Mouse (Mus musculus): ENCODE results near the gene Gkap1.

The Gkap1 gene

GRCm38 (mm10) chr13:58225694-58226093 is 49.8 kb downstream of the Gkap1 start:
- no peak for DNase-seq (ENCODE audit: low read depth, low spot score)
- H3K27me3 ChIP-seq (ENCODE audit: control insufficient read depth, insufficient read depth, low read length, poor library complexity, severe bottlenecking) = no peaks in the 10 kb centered on the region
- no peaks in the 10 kb centered on the region for H3K36me3 ChIP-seq (ENCODE audit: control insufficient read depth, insufficient read depth, low read length, poor library complexity, severe bottlenecking)

DNA sequence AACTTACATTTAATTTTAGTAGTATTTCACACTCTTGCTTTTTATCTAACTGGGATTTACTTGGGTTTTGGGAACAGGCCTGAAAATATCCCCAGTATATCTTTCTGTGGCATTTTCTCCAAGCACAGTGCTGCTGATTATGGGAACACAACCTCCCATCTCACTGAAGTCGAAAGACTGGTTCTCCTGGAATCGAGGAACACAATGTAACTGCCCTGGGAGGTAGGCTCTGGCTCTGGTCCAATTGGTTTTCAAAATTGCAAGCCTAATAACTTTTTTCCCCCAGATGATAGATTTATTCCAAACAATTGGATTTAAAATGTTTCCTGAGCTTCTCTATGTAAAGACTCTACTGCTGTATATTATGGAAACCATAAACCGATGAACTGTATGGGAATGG is 55.3 kb downstream of the Gkap1 start:
- no peaks in the 10 kb centered on the region for H3K36me3 ChIP-seq (ENCODE audit: control insufficient read depth, insufficient read depth, low read length, poor library complexity, severe bottlenecking)
- DNase-seq (ENCODE audit: low read depth, low spot score) = no peak
- no peaks in the 10 kb centered on the region for H3K27me3 ChIP-seq (ENCODE audit: control insufficient read depth, insufficient read depth, low read length, poor library complexity, severe bottlenecking)

DNA sequence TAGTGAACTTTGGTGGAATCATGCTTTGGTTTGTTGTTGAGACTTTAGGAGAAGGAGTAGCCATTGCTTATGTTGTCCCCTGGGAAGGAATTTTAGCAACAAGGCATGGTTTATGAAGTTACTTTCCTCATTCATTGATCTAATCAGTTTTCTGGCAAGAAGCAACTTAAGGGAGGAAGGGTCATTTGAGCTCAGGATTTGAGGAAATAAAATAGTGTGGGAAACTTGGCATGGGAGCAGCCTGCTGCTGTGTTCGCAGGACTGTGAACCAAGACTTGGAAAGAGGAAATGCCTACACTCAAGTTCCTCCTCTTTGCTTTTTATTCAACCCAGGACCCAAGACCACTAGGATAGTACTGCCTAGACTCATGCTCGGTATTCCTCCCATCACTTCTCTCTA is 58.0 kb downstream of the Gkap1 start:
- Histone ChIP-seq H3K27me3 (ENCODE audit: control insufficient read depth, insufficient read depth, low read length, poor library complexity, severe bottlenecking) (no peaks in the 10 kb centered on the region), H3K36me3 (ENCODE audit: control insufficient read depth, insufficient read depth, low read length, poor library complexity, severe bottlenecking) (no peaks in the 10 kb centered on the region)
- no peak for DNase-seq (ENCODE audit: low read depth, low spot score)

DNA sequence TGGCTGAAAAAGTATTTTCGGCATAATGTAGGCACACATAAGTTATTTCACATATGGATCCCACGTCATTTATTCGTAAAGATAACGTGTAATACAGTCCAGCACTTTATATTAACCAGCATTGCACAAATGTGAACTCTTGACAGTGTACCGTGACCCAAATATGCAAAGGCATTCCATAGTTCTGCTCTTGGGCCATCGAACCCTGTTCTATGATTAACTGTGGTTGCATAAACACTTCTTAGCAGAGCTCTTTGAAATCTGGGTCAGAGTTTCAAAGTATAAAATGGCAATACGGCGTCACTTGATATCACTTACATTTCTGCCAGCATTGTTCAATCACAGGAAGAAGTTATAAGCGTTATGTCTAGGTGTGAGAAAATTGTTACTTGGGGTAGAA is 59.1 kb downstream of the Gkap1 start:
- DNase-seq (ENCODE audit: low read depth, low spot score) = no peak
- no peaks in the 10 kb centered on the region for H3K36me3 ChIP-seq (ENCODE audit: control insufficient read depth, insufficient read depth, low read length, poor library complexity, severe bottlenecking)
- H3K27me3 ChIP-seq (ENCODE audit: control insufficient read depth, insufficient read depth, low read length, poor library complexity, severe bottlenecking) = no peaks in the 10 kb centered on the region

DNA sequence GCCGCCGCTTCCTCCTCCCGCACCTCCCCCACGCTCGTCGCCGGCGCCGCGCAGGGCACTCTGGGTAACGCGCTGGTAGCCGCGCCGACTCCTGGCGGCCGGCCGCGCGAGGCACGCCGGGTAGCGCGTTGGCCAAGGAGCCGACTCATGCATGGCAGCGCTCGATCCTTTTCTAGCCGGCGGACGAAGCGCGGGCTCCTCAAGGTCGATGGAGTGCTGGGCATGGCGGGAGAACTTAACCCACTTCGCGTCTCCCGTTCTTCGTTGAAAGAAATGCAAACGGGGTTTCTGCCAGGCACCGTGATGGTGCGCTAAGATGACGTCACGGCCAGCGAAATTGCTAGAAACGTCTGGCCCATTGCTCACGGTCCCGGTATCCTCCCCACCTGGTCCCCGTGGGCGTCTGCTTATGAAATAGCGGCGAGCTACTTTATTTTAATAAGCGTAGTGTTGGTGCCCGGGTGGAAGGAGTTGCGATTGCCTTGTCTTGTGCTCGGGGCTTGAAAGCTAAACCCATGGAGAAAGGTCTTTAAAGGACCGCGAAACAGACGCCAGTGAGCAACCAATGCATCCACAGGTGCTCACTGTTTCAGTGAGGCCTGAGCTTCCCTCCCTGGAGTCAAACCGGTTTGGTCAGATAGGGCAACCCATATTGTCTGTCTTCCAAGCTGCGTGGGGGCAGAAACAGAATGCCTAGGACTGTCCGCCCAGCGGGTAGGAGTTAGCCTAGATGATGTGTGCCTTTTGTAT is 59.7 kb downstream of the Gkap1 start, which contains the start of gene Ubqln1:
TSS of gene Ubqln1 (minus strand) at position 62 of the 750 bp plus-strand sequence.
- no peaks in the 10 kb centered on the region for H3K27me3 ChIP-seq (ENCODE audit: control insufficient read depth, insufficient read depth, low read length, poor library complexity, severe bottlenecking)
- no peaks in the 10 kb centered on the region for H3K36me3 ChIP-seq (ENCODE audit: control insufficient read depth, insufficient read depth, low read length, poor library complexity, severe bottlenecking)
- peak; percentile 95 for DNase-seq (ENCODE audit: low read depth, low spot score)

DNA sequence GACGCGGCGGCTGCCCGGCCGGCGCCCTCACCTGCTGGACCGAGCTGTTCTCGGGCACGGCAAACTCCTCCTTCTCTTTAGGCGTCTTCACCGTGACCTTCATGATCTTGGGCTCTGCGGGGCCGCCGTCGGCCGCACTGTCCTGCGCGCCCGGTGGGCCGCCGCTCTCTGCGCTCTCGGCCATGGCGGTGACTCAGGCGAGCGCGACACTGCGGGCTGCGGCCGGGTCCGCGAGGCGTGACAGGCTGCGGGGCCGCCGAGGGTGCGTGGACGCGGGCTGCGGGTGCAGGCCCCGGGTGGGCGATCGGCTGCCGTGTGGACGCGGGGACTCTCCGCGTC is 60.3 kb downstream of the Gkap1 start:
- Histone ChIP-seq H3K36me3 (ENCODE audit: control insufficient read depth, insufficient read depth, low read length, poor library complexity, severe bottlenecking) (no peaks in the 10 kb centered on the region), H3K27me3 (ENCODE audit: control insufficient read depth, insufficient read depth, low read length, poor library complexity, severe bottlenecking) (no peaks in the 10 kb centered on the region)
- DNase-seq (ENCODE audit: low read depth, low spot score) = no peak

- Histone ChIP-seq H3K36me3 (ENCODE audit: control insufficient read depth, insufficient read depth, low read length, poor library complexity, severe bottlenecking) (no peaks in the 10 kb centered on the region), H3K27me3 (ENCODE audit: control insufficient read depth, insufficient read depth, low read length, poor library complexity, severe bottlenecking) (no peaks in the 10 kb centered on the region)
- DNase-seq (ENCODE audit: low read depth, low spot score) = peak; percentile 67
These were observed 60.9 kb downstream of the Gkap1 start for GRCm38 (mm10) chr13:58214346-58215252.

GRCm38 (mm10) chr13:58213801-58214200 is 61.7 kb downstream of the Gkap1 start:
- no peaks in the 10 kb centered on the region for H3K27me3 ChIP-seq (ENCODE audit: control insufficient read depth, insufficient read depth, low read length, poor library complexity, severe bottlenecking)
- DNase-seq (ENCODE audit: low read depth, low spot score) = peak; percentile 79
- no peaks in the 10 kb centered on the region for H3K36me3 ChIP-seq (ENCODE audit: control insufficient read depth, insufficient read depth, low read length, poor library complexity, severe bottlenecking)

- no peaks in the 10 kb centered on the region for H3K27me3 ChIP-seq (ENCODE audit: control insufficient read depth, insufficient read depth, low read length, poor library complexity, severe bottlenecking)
- no peak for DNase-seq (ENCODE audit: low read depth, low spot score)
- H3K36me3 ChIP-seq (ENCODE audit: control insufficient read depth, insufficient read depth, low read length, poor library complexity, severe bottlenecking) = no peaks in the 10 kb centered on the region
These were observed 63.0 kb downstream of the Gkap1 start for GRCm38 (mm10) chr13:58212530-58212929.

DNA sequence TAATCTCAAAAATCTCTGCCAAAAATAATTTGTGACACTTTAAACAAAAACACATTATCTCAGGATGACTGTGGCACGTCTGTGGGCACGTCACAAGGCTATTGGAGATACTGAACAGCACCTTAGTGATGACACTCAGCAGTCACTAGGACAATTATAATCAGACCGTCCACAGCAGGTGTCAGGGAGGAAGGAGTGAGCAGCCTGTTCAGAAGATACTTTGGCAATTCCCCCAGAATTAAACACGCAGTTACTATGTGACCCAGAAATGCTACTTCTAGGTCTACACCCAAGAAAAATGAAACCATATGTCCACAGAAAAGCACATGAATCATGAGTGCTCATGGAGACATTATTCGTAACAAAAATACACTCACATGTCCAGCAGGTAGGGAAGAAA is 65.1 kb downstream of the Gkap1 start:
- Histone ChIP-seq H3K36me3 (ENCODE audit: control insufficient read depth, insufficient read depth, low read length, poor library complexity, severe bottlenecking) (no peaks in the 10 kb centered on the region), H3K27me3 (ENCODE audit: control insufficient read depth, insufficient read depth, low read length, poor library complexity, severe bottlenecking) (no peaks in the 10 kb centered on the region)
- no peak for DNase-seq (ENCODE audit: low read depth, low spot score)

- H3K36me3 ChIP-seq (ENCODE audit: control insufficient read depth, insufficient read depth, low read length, poor library complexity, severe bottlenecking) = no peaks in the 10 kb centered on the region
- DNase-seq (ENCODE audit: low read depth, low spot score) = no peak
- no peaks in the 10 kb centered on the region for H3K27me3 ChIP-seq (ENCODE audit: control insufficient read depth, insufficient read depth, low read length, poor library complexity, severe bottlenecking)
These were observed 69.4 kb downstream of the Gkap1 start for GRCm38 (mm10) chr13:58206084-58206483.

DNA sequence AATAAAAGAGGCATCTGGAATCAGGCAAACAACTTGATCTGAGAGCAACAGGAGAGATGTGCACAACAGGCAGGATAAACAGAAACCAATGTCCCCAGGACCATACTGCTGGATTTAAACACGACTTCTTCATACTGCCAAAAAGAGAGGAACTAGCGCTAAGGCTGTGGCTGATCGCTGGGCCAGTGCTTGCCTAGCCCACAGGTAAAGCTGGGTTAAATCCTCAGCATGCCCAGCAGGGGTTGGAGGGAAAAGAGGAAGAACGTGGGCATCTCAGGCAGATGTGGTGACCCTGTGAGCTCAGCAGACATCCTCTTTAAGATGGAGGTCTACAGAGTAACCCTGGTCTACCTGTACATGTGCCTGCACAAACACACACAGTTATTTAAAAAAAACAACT is 70.5 kb downstream of the Gkap1 start:
- no peaks in the 10 kb centered on the region for H3K27me3 ChIP-seq (ENCODE audit: control insufficient read depth, insufficient read depth, low read length, poor library complexity, severe bottlenecking)
- DNase-seq (ENCODE audit: low read depth, low spot score) = peak; percentile 77
- no peaks in the 10 kb centered on the region for H3K36me3 ChIP-seq (ENCODE audit: control insufficient read depth, insufficient read depth, low read length, poor library complexity, severe bottlenecking)

GRCm38 (mm10) chr13:58204202-58204601 is 71.3 kb downstream of the Gkap1 start:
- Histone ChIP-seq H3K27me3 (ENCODE audit: control insufficient read depth, insufficient read depth, low read length, poor library complexity, severe bottlenecking) (no peaks in the 10 kb centered on the region), H3K36me3 (ENCODE audit: control insufficient read depth, insufficient read depth, low read length, poor library complexity, severe bottlenecking) (no peaks in the 10 kb centered on the region)
- no peak for DNase-seq (ENCODE audit: low read depth, low spot score)

DNA sequence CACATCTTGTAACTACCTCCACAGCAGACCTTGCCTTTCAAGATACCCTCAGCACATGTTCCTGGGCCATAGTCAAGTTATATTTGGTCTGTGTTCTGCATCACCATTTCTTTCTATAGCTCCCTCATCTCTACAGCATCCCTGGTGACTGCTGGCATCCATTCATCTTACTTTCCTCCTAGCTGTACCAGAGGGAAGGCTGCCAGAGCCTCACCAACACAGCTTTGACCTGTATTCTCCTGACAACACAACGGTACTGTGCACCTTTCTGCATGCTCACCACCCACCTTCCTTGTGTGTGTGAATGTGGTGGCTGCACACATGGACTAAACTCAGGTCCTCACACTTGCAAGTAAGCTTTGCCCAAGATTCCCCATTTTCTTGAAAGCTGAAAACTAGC is 72.6 kb downstream of the Gkap1 start:
- no peaks in the 10 kb centered on the region for H3K27me3 ChIP-seq (ENCODE audit: control insufficient read depth, insufficient read depth, low read length, poor library complexity, severe bottlenecking)
- H3K36me3 ChIP-seq (ENCODE audit: control insufficient read depth, insufficient read depth, low read length, poor library complexity, severe bottlenecking) = no peaks in the 10 kb centered on the region
- no peak for DNase-seq (ENCODE audit: low read depth, low spot score)

- no peaks in the 10 kb centered on the region for H3K36me3 ChIP-seq (ENCODE audit: control insufficient read depth, insufficient read depth, low read length, poor library complexity, severe bottlenecking)
- no peaks in the 10 kb centered on the region for H3K27me3 ChIP-seq (ENCODE audit: control insufficient read depth, insufficient read depth, low read length, poor library complexity, severe bottlenecking)
- peak; percentile 19 for DNase-seq (ENCODE audit: low read depth, low spot score)
These were observed 73.6 kb downstream of the Gkap1 start for GRCm38 (mm10) chr13:58201908-58202307.

Measured in splenic B cell, adult 2 months (primary cell).